Mouse (Mus musculus) thymus, postnatal 36 days (tissue): ENCODE measurements around the gene Ccr1l1.
"Not testable (repeated sequence)": the region's sequence is repeated elsewhere in the genome, so short reads cannot be mapped to it uniquely, and the experiment has no call there.

Source experiments
- DNase-seq, 2 experiments: peaks; one replicate each; pipeline ENCODE4 v3.0.0; 2022; ENCODE audit warnings: mixed read lengths in 2 of 2

Gene Ccr1l1

DNA sequence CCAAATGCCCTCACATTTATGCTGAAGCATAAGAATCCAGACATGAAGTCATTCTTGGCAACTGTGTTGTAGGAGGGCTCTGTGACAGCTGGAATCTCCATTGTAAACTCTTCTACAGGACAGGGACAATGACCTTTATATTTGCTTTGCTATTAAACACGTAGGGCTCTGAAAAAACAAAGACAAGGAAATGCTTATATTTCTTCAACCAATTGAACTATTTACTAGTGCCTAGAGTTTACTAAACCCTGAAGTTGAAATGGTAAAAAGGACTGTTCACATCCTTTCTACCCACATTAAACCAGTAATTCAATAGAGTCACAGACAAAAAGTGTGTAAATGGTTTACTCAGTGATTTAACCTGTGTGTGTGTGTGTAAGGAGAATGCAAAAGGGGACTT, at the start of gene Ccr1l1:
Gene Ccr1l1 (minus strand): TSS at position 101 of the 400 bp plus-strand sequence.
- DNase-seq = no peak

DNA sequence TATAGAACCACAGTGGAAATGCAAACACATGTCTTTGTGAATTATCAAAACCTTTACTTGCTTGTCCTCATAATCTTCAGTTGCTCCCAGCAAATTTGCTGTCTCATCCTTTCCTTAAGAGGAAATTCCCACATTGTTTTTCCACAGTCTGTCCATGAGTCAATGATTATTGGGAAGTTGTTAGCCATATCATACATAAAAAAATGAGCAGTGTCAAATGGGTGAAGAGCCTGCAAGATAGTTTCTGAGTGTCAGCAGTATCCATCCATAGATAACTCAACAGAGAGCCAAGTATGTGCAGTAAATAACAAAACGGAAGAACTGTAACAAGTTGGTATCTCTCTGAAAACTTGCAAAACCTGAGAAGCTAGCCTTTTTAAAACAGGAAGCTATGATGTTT, 43.5 kb upstream of the Ccr1l1 start, which contains the start of gene Ccr3:
Gene Ccr3 (plus strand): TSS at position 301 of the 400 bp plus-strand sequence.
- no peak for DNase-seq

DNA sequence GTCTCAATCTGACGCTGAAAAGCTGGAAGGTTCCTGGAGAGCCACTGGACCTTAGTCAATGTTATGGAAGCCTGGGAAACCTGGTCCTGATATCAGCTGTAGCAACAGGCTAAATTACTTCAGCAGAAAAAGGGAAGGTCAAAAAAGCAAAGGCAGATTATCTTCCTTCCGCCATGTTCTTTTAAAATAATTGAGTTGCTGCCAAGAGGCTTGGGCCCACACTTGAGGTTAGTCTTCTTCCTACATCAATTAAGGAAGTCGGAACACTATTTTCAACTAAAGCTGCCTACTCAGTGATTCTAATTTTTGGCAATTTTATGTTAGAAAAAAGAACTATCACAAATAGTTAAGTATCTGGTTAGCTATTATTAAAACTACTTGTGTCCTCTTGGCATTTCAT, 41.7 kb upstream of the Ccr1l1 start:
- no peak for DNase-seq

DNA sequence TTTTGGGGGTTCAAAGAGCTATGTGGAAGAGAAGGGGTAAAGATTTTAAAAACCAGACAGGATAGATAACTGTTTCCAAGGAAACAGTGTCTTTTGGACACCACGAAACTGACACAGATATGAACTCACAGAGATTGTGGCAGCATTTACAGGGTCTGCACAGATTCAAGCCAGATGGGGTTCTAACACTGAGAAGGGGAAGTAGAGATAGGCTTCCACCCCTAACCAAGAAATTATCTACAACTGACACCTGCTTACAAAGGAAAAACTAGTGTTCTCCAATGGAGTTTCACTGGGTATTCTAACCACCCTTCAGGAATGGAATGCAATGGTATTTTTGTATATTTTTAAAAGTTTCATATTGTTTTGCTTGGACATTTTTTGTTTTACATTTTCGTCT, 37.8 kb upstream of the Ccr1l1 start:
- no peak for DNase-seq

DNA sequence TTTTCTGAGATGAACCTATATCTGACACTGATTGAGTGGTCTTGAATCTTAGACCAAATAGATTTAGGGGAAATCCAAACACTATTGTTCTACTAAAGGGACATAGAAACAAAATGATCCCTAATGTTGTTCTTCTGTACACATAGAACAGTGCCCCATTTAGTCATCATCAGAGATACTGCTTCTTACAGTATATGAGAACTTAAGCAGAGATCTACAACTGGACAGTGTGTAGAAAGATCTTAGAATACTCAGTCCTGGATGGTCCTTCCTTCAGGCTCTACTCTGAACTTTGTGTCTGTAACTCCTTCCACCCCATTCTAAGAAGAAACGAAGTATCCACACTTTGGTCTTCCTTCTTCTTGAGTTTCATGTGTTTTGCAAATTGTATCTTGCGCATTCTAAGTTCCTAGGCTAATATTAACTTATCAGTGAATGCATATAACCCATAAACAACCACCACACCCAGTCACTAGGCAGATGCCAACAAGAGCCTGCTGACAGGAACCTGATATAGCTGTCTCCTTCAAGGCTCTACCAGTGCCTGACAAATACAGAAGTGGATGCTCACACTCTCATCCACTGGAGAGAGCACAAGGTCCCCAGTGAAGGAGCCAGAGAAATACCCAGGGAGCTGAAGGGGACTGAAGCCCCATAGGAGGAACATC, 36.9 kb upstream of the Ccr1l1 start:
- no peak for DNase-seq

DNA sequence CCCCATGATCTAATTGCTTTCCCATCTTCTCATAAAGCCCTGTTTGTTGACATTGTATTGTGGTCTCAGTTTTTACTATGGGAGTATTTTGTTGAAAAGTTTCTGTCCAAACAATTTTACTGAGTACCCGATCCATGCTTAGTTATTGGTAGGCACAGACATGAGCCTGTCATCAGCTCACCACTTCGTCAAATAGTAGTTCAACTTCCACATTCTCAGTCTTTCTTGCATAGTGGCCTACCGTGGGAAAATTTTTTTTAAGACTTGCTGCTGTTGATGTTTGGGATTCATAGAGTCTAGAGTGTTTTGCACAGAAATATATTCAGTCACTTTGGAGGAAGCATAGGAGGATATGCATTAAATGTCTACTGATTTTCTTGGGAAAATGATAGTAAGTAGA, 35.1 kb upstream of the Ccr1l1 start:
- no peak for DNase-seq

DNA sequence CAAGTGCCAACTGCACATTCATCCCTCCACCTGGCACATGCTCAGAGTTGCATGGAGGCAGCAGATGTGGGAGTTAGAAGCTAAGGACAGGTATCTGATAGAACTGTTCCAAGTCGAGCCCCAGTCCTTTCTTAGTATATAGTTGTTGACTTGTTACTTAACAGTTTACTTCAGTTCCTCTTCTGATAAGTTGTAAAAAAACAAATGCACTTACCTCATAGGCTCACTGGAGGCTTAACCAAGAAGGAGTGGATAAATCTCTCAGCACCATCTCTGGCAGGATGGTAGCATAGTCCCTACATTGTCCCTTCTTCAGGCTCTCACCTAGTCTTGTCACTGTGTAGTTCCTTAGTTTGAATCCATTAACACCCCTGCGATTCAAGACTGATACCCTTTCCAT, 34.5 kb upstream of the Ccr1l1 start:
- no peak for DNase-seq

DNA sequence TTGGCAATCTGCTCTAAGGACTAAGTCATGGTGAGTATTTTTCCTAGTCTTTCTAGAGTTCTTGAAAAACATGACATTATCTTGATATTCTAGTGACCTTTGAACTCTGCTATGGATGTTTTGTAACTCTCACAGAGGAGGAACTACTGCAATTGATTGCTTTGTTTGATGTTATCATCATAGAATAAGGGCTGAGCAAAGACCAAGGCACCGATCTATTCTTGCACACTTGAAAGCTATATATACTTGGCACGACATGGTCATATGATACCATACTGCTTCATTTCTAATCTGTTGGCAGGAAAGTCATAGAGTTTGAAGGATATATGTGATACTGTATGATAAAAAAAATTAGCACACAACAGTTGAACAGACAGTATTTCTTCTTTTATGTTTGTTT, 21.6 kb upstream of the Ccr1l1 start:
- no peak for DNase-seq

DNA sequence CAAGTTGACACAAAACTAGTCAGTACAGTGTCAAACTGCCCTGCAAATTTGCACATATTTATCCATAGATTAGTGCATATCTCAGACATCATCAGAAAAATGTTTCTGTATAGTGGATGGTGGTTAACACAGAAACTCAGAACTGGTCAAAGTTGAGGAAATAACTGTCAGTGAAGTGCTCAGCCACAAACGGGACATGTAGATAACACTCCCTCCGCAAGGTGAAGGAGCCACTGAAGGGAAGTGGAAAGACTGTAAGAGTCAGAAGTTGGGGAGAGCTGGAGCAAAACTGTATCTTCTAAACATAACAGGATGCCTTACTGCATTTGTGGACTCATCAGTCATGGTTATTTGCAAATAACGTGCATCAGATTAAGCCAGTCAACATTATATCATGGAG, 19.5 kb upstream of the Ccr1l1 start:
- DNase-seq = no peak

DNA sequence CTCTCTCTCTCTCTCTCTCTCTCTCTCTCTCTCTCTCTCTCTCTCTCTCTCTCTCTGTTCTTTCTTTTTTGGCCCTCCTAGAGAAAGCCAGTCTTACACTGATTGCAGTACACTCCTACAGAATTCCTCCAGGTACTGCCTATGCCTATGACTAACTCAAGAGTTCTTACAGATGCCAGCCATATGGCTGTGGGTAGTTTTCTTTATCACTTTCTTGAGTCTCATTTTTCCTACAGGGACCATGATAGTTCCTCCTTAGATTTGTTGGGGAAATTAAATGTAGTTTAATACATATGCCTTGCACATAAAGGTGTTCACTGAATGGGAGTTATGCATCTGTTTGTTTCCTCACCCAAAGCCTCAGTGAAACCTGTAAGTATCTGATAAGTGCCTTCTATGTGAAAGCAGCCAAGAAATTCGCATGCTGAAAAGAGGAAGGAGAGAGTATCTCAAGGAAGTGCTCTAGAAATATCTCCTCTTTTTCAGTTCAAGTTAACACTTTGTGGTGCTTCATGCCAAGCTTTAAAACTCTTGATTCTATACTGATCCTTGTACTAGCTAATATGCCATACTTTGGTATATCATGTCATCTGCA, 13.2 kb upstream of the Ccr1l1 start:
- DNase-seq = no peak

DNA sequence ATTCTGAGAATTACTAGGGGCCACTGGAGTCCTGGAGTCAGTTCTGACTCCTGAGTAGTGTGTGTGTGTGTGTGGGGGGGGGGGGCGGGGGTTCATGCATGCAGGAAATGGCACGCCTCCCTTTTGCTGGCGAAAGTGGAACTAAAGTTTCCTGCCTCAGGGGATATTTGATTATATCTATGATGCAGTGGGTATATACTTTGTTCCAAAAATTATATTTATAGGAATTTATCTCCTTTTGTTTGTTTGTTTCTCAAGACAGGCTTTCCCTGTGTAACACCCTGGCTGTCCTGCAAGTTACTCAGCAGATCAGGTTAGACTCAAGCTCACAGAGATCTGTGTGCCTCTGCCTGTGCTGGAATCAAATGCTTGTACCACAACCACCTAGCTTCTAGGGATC, 11.5 kb upstream of the Ccr1l1 start:
- no peak for DNase-seq

DNA sequence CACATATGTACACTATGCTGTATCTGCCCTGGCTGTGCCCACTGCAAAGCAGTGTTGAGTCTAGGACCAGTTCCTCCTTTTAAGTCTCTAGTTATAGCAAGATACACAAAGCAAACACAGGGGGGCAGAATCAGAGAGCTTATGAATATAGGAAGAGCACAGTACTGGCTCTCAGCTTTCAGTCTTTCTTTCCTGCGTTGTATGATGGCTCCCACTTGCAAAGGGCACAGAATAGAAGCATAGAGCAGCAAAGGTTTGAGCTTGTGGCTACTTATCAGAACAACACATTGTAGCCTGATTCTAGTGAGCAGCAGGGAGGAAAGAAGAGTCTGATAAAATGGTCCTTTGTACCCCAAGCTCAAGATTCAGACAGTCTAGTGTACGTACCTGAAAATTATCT, 8.0 kb upstream of the Ccr1l1 start:
- DNase-seq = no peak

DNA sequence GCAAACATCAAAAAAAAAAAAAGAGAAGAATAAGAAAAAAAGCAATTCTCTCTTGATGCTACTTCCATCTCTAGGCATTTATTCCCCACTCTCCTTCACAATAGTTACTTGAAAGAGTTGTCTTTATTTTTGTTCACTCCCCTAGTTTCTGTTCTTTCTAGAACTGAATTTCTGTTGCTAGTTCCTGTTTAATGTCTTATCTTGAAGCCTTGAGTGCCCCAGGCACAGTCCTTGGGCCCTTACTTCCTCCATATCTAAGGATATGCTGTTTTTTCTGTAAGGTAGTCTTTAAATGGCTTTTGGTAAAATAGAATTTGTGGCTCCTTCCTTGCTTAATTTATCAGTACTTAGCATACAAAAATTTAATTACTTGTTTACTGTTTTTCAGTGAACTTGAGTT, 6.7 kb upstream of the Ccr1l1 start:
- DNase-seq = no peak

DNA sequence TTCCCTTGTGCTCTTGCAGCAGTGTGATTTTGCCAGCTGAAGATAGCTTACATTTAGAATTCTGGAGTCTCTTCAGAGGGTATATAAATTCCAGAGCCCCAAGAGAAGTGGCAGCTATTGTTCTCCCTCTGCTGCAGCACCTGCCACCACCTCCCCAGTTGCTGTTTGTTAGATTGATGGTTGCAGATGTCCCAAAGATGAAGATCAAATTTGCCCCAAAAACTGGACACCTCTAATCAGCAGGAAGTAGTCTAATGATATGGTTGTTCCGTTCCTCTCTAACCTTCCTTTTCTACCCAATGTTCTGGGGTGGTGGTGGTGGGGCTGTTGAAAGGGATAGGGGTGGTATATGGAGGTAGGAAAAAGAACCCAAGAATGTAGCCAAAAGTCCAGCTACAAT, 4.5 kb upstream of the Ccr1l1 start:
- DNase-seq = no peak

DNA sequence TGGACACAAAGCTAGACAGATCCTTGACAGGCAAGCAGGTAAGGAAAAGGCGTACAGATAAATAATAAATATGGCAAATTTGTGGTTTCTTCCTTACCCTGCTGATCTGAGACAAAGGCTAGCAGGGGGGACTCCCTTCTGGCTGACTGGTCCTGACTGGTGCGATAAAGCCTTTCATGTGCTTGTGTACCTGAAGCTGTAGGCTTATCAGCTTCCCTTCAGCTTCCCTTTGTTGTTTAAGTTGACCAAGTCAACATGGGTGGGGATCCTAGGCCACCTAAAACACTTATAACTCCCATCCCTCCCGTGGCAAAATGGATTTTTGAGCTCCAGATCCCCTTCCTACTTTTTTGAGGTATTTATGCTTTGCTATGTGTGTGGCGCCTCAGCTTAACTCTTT, 3.7 kb upstream of the Ccr1l1 start:
- no peak for DNase-seq

DNA sequence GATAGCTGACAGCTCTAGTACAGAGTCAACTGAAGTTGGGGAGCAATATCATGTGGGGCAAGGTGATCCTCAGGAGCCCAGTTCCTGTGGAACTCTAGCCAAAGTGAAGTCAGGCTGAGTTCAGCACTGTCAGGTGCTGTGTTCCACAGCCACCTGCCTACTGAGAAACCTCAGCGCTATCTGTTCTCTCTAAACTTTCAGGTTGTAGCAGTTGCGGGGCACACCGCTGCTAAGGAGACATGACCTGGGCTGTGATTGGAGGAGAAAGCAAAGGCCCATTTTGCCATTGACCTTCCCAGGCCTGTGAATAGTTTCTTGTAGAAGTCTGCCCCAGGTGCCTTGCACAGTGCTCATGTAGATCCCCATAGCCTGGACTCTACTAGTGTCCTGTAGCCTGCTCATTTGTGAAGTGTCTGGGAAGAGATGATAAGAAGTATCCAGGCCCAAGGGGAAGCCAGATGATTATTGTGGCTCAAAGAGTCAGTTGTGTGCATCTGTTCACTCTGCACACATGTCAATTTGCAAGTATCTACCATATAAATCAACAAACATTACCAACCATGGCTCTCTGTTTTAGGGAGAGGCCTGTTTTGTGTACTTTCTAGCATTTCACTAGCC, 2.8 kb upstream of the Ccr1l1 start:
- not testable (repeated sequence) for DNase-seq

DNA sequence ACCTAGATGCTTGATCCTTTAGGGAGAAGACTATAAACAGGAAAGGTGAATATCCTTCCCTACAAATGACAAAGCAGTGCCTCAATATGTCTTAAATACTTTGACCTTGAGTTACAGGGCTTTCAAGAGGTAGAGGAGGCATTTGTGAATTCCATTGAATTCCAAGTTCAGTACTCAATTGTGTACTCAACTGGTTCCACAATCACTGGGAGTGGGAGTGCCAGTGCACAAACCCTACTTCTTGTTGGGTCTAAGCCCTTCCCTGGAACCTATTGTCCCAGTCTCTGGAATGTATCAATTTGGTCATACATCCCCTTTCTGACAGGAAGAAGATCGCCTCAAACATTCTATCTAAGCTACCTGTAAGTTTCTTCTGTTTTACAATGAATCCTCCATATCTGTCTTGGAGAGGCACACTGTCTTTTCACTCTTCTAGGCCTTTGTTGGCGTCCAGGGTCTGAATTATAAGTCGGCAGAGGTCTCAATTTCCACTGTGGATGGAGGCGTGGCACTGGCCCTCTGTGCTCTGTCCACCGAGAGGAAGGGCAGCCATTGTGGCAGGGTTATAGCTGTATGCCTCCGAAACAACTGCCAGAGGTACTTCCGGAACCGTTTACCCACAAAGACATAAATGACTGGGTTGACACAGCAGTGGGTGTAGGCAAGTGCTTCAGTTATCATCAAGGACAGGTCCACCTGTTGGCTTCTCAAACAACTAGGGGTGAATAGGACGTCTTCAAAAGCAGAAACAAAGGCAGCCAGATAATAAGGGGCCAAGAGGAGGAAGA, 1.1 kb downstream of the Ccr1l1 start:
- no peak for DNase-seq

DNA sequence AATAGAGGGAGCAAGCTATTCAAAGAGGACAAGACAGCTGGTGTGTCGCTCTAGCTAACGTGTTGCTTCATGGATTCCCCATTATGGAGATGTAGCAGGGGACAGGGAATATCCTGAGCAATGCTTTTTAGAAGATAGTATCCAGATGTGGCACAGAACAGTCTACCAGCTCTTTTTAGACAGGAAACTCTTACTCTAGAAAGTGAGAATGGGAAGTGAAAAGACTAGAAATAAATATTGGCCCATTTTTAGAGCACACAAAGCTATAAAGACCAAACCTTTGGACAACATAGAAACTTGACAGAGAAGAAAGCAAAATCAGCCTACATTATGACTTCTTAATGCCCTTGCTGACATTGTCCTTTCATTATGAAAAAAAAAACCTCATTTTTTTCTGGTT, 2.6 kb downstream of the Ccr1l1 start:
- no peak for DNase-seq

DNA sequence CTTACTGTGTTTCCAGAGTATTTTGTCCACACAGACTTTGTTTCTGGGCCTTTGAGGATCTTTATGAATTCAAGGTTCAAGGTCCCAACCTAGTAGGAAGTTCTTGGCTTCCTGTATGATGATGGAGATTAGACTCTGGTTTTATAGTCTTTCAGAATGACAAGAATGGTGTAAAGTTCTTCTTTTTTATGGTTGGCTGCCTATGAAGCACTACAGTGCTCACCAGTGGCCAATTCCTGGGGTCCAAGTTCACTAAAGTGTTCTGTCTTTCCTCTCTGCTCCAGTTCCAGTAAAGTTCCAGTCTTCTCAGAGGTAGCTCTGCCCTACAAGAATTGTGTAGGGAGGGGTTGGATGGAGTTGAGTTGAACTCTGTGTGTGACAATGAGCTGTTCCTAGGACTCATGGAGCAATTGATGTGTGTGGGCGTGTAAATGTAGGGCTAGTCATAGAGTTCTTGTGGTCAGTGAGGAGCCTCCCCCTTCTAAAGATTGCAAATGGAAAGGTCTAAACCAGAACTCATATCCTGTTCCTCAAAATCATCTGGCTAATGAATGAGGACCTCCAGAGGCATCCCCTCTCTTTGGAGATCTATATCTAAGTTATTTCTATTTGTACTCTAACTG, 9.8 kb downstream of the Ccr1l1 start, which contains the start of gene Ccr1:
Gene Ccr1 (minus strand): TSS at position 403 of the 623 bp plus-strand sequence.
- DNase-seq = no peak

DNA sequence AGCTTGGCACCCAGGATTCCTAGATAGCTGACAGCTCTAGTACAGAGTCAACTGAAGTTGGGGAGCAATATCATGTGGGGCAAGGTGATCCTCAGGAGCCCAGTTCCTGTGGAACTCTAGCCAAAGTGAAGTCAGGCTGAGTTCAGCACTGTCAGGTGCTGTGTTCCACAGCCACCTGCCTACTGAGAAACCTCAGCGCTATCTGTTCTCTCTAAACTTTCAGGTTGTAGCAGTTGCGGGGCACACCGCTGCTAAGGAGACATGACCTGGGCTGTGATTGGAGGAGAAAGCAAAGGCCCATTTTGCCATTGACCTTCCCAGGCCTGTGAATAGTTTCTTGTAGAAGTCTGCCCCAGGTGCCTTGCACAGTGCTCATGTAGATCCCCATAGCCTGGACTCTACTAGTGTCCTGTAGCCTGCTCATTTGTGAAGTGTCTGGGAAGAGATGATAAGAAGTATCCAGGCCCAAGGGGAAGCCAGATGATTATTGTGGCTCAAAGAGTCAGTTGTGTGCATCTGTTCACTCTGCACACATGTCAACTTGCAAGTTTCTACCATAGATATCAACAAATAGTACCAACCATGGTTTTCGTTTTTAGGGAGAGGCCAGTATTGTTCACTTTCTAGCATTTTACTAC, 11.2 kb downstream of the Ccr1l1 start:
- DNase-seq = not testable (repeated sequence)

DNA sequence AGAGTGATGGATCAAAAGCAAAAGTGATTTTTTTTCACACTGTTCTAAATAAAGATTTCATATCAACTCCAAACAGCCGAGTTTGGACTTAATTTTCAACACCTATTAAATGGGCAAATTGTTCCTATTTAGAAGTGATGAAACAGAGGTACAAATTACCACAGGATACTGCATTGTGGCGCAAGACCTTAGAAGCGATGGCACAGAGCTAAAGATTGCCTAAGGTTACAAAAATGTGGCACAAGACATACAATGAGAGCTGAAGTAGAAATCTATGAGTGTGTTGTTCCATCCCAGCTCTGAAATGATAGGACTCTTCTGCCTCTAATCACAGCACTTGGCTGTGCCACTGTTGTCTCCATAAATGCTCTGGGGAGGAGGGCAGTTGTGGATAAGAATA, 13.4 kb downstream of the Ccr1l1 start:
- no peak for DNase-seq

DNA sequence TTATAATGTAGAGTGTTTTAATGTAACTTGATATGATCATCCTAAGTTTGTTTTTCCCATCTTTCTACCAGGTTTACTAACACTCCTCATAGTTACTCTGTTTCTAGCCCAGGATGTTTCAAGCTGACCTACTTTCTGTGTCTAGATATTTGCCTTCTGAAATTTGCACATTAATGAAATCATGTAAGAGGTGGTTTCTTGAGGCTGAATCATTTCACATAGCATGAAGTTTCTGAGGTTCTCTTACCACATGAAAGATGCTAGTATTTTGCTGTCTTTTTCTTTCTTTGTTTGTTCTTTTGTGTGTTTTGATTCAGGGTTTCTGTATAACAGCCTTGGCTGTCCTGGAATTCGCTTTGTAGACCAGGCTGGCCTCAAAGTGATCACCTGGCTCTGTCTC, 18.0 kb downstream of the Ccr1l1 start:
- no peak for DNase-seq
